Mouse (Mus musculus) kidney, postnatal 36 days (tissue): ENCODE measurements around the gene Syde2.

Experiments used
- DNase-seq, 2 experiments: peaks; one replicate each; pipeline ENCODE4 v3.0.0; 2021 to 2022; ENCODE audit warnings: mixed read lengths in 2 of 2

Syde2 gene

DNA sequence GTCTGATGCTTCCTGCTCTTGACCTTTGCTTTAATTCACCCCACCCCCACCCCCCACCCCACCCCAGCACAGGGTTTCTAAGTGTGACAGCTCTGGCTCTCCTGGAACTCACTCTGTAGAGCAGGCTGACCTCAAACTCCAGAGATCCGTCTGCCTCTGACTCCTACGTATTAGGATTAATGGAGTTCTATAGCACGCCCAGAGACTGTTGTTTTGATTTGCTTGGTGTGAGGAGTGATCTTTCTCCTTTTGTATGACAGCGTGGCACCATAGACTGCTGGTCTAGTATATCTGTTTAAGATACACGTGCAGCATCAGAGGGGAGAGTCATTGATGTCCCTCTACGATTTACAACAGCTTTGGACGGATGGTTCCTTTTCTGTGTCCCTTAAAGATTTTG is 25.8 kb downstream of the Syde2 start:
- no peak for DNase-seq

DNA sequence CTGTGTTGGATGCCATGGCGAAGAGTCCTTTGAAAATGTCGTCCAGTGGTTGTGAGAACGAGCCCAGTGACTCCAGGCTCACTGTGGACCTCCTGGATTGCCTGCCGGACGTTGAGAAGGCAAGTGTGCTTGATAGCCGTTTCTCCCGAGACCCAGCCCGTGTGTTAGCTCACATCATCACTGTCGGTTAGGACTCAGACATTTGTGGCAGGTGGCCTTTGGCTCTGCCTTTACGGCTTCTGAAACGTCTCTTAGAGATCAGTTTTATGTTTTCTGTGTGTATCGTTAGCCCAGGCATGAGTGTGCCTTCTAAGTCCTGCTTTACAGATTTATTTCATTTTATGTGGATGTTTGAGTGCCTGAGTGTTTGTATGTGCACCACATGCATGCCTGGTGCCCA is 26.7 kb downstream of the Syde2 start:
- no peak for DNase-seq

DNA sequence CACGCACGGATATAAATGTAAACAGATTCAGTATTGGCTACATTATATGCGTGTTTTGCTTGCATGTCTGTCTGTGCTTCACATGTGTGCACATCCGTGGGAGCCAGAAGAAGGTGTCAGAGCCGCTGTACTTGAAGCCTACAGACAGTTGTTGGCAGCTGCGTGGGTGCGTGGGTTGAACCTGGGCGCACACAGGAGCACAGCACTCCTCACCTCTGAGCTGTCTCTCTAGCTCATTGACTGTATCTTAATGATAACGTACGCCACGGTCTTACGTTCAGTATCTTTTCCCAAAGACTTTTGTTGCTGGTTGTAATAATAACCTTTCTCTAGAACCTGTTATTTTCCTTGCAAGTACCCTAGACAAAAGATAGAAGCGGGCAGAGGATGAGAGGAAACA is 29.3 kb downstream of the Syde2 start:
- DNase-seq = no peak

- no peak for DNase-seq
Measured at GRCm38 (mm10) chr3:146017521-146017920, 29.9 kb downstream of the Syde2 start.

DNA sequence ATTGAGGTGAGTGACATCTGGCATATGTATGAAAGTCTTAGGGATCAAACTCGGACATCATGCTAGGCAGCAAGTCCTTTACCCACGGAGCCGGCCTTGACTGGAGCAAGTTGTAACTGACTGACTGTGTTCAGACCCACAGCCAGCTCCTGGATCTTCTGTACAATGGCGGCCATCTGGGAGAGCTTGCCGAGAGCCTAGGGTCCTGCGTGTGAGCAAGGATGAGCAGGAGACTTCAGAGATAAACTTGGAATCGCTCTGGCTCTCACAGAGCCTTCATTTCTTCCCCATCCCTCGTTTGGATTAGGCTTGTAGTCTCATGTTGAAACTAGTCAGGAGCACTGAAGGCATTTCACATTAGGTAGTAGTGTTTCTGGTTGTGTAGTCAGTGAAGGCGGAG is 34.6 kb downstream of the Syde2 start:
- DNase-seq = no peak

DNA sequence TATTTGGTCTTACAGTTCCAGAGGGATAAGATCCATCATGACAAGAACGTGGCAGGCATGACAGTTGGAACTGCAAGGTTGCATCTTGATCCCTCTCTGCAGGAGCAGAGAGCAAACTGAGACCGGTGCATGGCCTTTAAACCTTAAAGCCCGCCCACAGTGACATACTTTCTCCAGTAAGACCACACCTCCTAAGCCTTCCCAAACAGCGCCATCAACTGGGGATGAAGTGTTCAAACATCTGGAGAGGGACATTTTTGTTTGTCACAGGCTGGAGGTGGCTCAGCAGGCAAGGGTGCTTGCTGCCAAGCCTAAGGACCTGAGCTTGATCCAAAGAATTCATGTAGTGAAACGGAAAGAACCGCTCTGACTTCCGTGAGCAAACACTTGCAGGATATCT is 37.1 kb downstream of the Syde2 start:
- DNase-seq = peak in 1 of 2 experiments; percentile 22

DNA sequence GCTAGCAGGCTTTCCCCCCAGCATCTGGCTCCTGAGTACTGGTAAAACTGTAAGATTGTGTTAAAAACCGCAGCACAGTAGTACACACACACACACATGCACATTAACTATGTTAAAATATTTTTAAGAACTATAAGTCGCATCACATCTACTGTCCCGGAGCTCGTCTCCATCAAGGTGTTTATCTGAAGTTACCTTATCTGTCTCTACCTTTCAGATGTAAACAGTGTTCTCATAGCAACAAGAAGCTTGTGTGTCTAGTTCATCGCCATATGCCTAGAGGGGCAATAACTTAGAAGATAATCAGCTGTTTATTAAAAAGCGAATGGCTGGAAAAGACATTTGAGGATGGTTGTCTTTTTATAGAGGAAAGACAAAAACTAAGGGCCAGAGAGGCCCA is 37.8 kb downstream of the Syde2 start:
- DNase-seq = no peak

DNA sequence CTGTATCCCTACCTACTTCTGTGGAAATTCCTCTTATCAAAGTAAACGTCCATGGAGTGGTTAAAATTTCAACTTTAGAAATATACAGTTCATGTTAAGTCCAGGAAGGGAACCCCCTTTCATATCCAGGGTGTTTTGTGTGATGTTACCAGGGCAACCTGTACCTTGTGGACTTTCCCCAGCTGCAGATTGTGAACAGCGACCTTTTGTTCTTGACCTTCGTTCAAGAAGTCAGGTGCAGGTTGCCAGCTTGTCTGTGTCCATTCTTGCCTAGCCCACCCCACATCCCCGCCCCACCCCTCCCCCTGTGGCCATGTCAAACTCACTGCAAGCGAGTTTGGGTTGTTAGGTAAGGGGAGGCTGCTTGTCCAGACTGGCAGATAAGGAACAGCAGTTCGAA is 39.4 kb downstream of the Syde2 start:
- peak; percentile 31 to 43 for DNase-seq

GRCm38 (mm10) chr3:146028406-146028805 is 40.7 kb downstream of the Syde2 start:
- DNase-seq = no peak

DNA sequence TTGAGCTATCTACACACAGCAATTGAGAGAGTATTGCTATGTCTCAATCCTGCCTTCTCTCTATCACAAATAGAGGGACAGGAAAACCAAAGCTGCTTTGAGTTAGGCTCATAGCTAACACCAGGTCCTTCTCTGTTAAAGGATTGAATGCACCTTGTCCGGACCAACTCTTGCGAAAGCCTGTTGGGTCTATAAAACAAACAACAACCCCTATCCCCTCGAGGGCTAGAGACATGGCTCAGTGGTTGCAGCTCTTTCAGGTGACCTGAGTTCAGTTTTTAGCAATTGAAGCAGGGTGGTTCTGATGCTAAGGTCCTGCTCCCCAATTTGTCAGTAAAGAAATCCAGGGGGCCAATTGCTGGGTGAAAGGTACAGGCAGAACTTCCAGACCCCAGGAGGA is 41.6 kb downstream of the Syde2 start:
- peak in 1 of 2 experiments; percentile 31 for DNase-seq

DNA sequence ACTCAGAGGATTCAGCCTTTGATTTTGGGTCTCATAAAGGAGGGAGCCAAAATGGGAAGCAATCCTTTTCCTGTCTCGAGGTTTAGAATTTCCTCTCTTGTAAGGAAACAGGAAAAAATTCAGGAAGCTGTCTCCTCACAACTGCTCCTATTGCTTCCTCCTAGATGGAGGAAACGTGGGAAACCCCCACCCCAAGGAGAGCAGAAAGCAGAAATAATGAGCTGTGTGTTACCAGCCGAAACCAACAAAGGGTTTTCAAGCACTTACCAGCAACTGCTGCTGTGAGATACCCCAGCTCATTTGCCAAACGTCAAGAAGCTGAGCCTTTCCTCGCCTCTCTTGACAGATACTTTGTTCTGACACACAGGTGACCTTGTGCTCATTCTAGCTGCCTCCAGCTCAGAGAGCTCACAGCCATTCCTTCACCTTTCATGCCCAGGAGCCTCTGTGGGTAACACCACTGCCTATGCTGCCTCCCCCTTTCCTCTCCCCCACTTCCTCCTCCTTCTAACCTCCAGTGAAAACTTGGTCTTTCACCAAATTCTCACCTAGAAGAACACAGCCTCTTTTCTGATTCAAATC is 42.7 kb downstream of the Syde2 start:
- no peak for DNase-seq

- DNase-seq = no peak
Measured at GRCm38 (mm10) chr3:146032976-146033375, 45.3 kb downstream of the Syde2 start.

DNA sequence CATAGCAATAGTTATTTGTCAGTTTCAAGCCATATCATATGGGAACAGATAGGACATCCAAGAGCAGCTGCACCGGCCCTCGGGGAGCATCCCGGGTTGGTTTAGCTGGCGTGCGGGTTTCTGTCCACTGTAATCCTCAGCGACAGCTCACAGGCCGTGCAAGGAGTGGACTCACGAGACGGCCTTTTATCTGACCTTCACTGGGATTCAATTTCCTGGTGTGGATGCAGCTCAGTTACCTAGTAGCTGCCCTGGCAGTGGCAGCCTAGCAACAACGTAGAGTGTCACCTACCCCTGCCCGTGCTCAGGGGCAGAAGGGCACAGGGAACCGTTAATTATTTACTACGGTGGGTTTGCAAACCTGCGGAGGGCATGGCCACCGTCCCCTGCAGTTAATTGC is 50.2 kb downstream of the Syde2 start:
- DNase-seq = peak; percentile 47 to 51

GRCm38 (mm10) chr3:146039132-146039903 is 51.6 kb downstream of the Syde2 start:
- DNase-seq = no peak

GRCm38 (mm10) chr3:146041382-146041781 is 53.7 kb downstream of the Syde2 start:
- no peak for DNase-seq

DNA sequence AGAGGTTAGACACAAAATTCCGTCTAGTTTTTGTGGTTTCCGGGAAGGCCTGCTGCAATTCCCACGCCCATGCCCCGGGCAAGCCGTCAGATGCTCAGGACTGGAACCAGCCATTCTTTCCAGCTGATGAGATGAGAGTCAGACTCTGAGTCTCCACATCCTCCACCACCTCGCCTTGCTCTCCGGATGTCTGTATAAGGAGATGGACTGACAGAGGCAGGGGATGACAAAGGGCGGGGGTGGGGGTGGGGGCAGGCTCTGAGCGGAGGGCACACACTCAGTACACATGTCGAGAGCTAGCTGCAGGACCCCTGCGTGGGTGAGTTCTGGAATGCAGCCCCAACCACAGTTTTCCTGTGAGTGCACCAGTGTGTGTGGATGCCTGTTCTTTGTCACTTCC is 57.3 kb downstream of the Syde2 start:
- DNase-seq = peak; percentile 12 to 34

DNA sequence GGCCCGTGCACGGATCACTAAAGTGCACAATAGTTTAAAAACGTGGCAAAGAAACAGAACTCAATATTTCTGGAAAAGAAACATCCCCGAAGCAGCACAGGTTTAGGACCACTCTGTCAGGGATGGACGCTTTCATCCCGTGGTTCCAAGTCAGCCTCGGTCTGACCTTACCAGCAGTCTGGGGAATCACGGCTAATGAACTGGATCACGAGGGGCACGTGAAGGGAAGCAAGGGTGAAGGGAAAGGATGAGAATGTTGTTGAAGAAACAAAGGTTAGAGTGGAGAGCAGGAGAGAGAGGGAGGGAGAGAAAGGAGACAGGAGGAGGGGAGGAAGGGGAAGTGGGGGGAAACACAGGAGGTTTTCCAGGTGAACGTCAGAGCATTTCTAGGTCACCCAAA is 58.4 kb downstream of the Syde2 start:
- DNase-seq = peak; percentile 45 to 51

DNA sequence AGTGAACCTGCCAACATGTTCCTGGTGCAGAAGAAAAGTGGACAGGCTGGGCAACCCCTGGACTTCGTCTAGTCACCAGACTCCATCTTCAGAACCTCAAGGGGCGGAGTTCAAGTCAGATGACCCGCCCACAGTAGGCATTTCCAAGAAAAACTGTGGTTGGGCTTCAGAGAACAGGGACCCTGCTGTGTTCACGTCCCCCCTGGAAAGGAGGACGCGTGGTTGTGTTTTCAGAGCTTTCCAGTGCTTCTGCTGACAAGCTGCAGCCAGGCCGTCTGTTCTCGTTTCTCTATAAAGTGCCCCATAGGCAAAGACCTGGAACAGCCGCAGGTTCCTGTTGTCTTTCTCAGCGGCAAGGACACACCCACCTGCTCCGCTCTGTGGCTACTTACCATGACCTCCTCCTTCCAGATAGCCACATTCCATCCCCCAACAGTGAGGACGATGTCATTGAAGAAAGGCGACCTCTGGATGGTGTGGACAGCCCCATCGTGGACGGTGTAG is 60.1 kb downstream of the Syde2 start:
- peak; percentile 62 to 79 for DNase-seq

- DNase-seq = peak; percentile 36 to 51
Measured at GRCm38 (mm10) chr3:146049951-146050350, 62.3 kb downstream of the Syde2 start.

- peak; percentile 44 to 68 for DNase-seq
Measured at GRCm38 (mm10) chr3:146051277-146052007, 63.8 kb downstream of the Syde2 start.

DNA sequence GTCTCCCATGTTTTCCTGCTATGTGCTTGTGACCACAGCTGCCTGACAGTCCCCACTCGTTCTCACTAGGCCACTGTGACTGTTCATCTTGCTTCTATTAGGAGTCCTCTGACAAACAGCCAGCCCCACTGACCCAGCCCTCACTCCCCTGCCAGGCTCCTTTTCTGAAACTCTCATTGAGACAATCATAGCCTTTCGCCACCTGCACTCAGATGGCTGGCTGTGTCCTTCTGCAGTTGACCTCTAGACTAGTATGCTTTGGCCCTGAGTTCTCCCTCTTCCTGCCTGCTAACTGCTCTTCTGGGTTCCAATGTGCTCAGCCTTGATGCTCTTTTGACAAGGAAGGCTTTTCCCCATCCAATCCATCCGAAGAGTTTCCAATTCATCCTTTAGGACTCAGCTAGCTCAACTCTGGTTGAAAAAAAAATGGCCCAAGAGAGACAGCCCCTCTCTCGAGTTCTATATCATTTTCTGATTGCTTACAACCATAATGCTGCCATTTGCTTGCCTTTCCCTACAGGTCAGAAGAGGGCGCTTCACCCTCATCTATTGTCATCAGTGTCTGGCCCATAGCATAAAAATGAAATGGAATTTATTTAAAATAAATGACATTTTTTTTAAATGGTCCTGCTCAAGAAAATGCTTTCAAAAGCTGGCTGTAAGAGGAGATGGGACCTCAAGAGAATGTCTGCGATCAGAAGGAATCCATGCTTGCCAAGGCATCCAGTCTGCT is 65.6 kb downstream of the Syde2 start:
- no peak for DNase-seq

DNA sequence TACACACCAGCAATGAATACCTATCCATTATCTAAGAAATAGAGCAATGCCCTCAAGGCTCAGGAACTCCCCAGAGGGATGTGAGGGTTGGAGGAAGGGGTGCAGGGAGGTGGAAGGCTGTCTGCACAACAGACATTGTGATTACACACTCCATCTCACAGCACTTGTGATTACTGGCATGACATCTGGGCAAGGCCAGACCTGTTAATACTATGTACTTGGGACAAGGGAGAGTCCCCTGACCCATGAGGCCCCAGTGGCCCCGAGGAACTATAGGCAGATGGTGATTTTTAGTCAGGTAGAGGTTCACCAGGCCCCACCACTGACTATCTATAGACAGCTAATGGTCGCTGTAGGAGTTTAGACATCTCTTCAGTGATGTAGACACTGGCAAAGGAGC is 66.2 kb downstream of the Syde2 start:
- no peak for DNase-seq

DNA sequence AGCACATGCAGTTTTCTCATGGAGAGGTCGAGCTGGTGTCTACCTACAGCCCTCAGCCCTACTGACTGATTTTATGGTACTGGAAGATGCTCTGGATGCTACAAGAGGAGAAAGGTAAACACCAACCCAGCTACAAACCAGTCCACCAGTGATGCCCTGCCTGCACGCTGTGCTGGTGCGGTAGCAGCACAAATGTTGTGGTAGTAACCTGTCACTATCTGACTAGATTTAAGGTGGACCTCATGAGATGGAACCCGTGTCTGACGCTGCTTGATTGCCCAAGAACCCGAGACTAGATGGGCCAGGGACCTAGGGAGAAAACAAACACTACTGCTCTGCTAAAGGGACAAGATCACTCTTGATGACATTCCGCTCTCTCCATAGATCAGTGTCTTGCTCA is 69.5 kb downstream of the Syde2 start:
- DNase-seq = no peak
